29 mouse cellular contexts compared by ENCODE assay signal in the genomic region with DNA sequence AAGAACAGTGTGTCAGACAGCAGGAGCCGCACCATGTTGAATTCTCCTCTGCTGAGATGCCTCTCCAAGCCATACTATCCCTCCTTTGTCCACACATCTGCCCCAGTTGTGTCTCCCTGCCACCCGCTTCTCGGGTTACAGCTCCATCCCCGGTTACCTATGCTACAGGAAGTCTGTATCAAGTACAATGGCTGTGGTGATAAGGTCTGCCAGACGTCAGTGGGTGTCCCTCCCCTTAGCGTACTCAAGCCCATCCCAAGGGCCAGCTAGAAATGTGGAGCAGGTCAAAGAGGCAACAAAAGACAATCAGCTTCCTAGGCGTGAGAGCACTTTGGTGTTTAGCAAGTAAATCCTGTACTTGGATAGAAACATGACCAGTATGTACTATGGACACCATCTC. TPM values are rescaled to one million over a fixed set of nuclear protein-coding genes. Genes with fewer than 3 reads are reported as not detected.
DNase-seq lines count a peak whose midpoint lies in the region; ATAC-seq and TF ChIP-seq lines count a peak whose summit lies in the region.
"Had no signal": no experiment of that assay in that cellular context is flagged by ENCODE, and none has a peak within 500 bp of the region (broad histone marks: within the 10 kb centered on the region; RNA-seq: fewer than 3 reads in every experiment).

No protein-coding gene starts in this region.

- no peak for TF ChIP-seq CTCF in stomach, postnatal 0 days (IDR thresholded peaks at IDR 0.05; ENCODE audit: low read depth)

- no peaks in the 10 kb centered on the region for H3K36me3 ChIP-seq in midbrain, embryonic 11.5 days (ENCODE audit: control insufficient read depth, insufficient read depth, low read length)
- H3K36me3 ChIP-seq in midbrain, embryonic 16.5 days (ENCODE audit: control insufficient read depth, insufficient read depth, low read length) = no peaks in the 10 kb centered on the region
- no peaks in the 10 kb centered on the region for H3K36me3 ChIP-seq in stomach, postnatal 0 days (ENCODE audit: control insufficient read depth, insufficient read depth, low read length)
- no peaks in the 10 kb centered on the region for H3K36me3 ChIP-seq in forebrain, embryonic 14.5 days (ENCODE audit: control insufficient read depth, insufficient read depth, low read length)
- H3K36me3 ChIP-seq: embryonic facial prominence, embryonic 13.5 days; embryonic facial prominence, embryonic 15.5 days; forebrain, embryonic 10.5 days; forebrain, embryonic 12.5 days; G1E had no signal

- H3K4me2 ChIP-seq in midbrain, embryonic 11.5 days = no peak overlapping the region
- H3K4me2 ChIP-seq in midbrain, embryonic 16.5 days (ENCODE audit: low read length) = no peak overlapping the region
- H3K4me2 ChIP-seq in stomach, postnatal 0 days (replicated peaks; ENCODE audit: low read depth) = no peak overlapping the region
- no peak overlapping the region for H3K4me2 ChIP-seq in forebrain, embryonic 14.5 days (ENCODE audit: low read length)
- H3K4me2 ChIP-seq: embryonic facial prominence, embryonic 13.5 days; embryonic facial prominence, embryonic 15.5 days; forebrain, embryonic 12.5 days had no signal

- H3K4me1 ChIP-seq in midbrain, embryonic 11.5 days (ENCODE audit: control insufficient read depth, insufficient read depth, low read length) = no peaks in the 10 kb centered on the region
- H3K4me1 ChIP-seq in midbrain, embryonic 16.5 days (ENCODE audit: control insufficient read depth, insufficient read depth, low read length) = no peaks in the 10 kb centered on the region
- no peaks in the 10 kb centered on the region for H3K4me1 ChIP-seq in stomach, postnatal 0 days (replicated peaks; ENCODE audit: control insufficient read depth, insufficient read depth)
- H3K4me1 ChIP-seq in forebrain, embryonic 14.5 days (ENCODE audit: control insufficient read depth, insufficient read depth, low read length) = no peaks in the 10 kb centered on the region
- H3K4me1 ChIP-seq: embryonic facial prominence, embryonic 15.5 days; forebrain, embryonic 10.5 days; forebrain, embryonic 12.5 days had no signal

- H3K27ac ChIP-seq in midbrain, embryonic 11.5 days (ENCODE audit: low read depth, low read length) = no peak overlapping the region
- no peak overlapping the region for H3K27ac ChIP-seq in midbrain, embryonic 16.5 days (ENCODE audit: low read length)
- H3K27ac ChIP-seq in stomach, postnatal 0 days (replicated peaks) = no peak overlapping the region
- no peak overlapping the region for H3K27ac ChIP-seq in forebrain, embryonic 14.5 days (ENCODE audit: low read depth, low read length)
- H3K27ac ChIP-seq: embryonic facial prominence, embryonic 13.5 days; embryonic facial prominence, embryonic 15.5 days; forebrain, embryonic 10.5 days; forebrain, embryonic 12.5 days had no signal

- H3K4me3 ChIP-seq in midbrain, embryonic 11.5 days (ENCODE audit: low read depth, low read length) = no peak overlapping the region
- no peak overlapping the region for H3K4me3 ChIP-seq in midbrain, embryonic 16.5 days (ENCODE audit: low read depth, low read length)
- no peak overlapping the region for H3K4me3 ChIP-seq in stomach, postnatal 0 days (ENCODE audit: low read depth, low read length)
- no peak overlapping the region for H3K4me3 ChIP-seq in forebrain, embryonic 14.5 days (ENCODE audit: low read depth, low read length)
- H3K4me3 ChIP-seq: embryonic facial prominence, embryonic 13.5 days; embryonic facial prominence, embryonic 15.5 days; erythroblast, embryonic 14.5 days; forebrain, embryonic 10.5 days; forebrain, embryonic 12.5 days had no signal

- peaks cover 10% of the 10 kb centered on the region for H3K27me3 ChIP-seq in midbrain, embryonic 11.5 days (ENCODE audit: control insufficient read depth, insufficient read depth, low read length)
- H3K27me3 ChIP-seq in midbrain, embryonic 16.5 days (ENCODE audit: control insufficient read depth, insufficient read depth, low read depth, low read length) = peaks cover 5% of the 10 kb centered on the region
- no peaks in the 10 kb centered on the region for H3K27me3 ChIP-seq in stomach, postnatal 0 days (ENCODE audit: control insufficient read depth, insufficient read depth, low read length)
- H3K27me3 ChIP-seq in forebrain, embryonic 14.5 days (replicated peaks; ENCODE audit: control insufficient read depth, insufficient read depth, low read length) = peaks cover 7% of the 10 kb centered on the region; the same call in 1 of the 2 replicates
- H3K27me3 ChIP-seq: CH12.LX had no signal

- peak; percentile 23 for DNase-seq in midbrain, embryonic 11.5 days (ENCODE audit: low spot score, missing footprints)
- DNase-seq in ES-CJ7 (ENCODE audit: low read depth, low spot score) (peak; percentile 59), R1 (ENCODE audit: low read depth, low spot score) (peak; percentile 70)
- DNase-seq in stomach, postnatal 0 days (ENCODE audit: low spot score) = peak; percentile 22
- no peak for DNase-seq in forebrain, embryonic 14.5 days (ENCODE audit: low spot score)
- DNase-seq in urinary bladder, postnatal 36 days (ENCODE audit: low spot score in 2 of 2) = no peak
- no peak for DNase-seq in right cerebral cortex, adult 2 months (ENCODE audit: low spot score in 2 of 2)
- DNase-seq: adrenal gland, adult 8-10 months; adrenal gland, postnatal 14 days; adrenal gland, postnatal 36 days; B cell, adult 2 months; cerebellum, adult 11-12 months; cerebellum, adult 8-10 months; cerebellum, adult 9-11 months; cerebellum, postnatal 14 days; cerebellum, postnatal 36 days; embryo, embryonic 11 days had no signal

- 46% methylated on average over 7 of the region's 7 CpGs for WGBS in midbrain, embryonic 11.5 days
- WGBS in midbrain, embryonic 16.5 days = 52% methylated on average over 7 of the region's 7 CpGs
- WGBS in stomach, postnatal 0 days = 38% methylated on average over 7 of the region's 7 CpGs
- 53% methylated on average over 7 of the region's 7 CpGs for WGBS in forebrain, embryonic 14.5 days

- no peaks in the 10 kb centered on the region for H3K9me3 ChIP-seq in midbrain, embryonic 11.5 days (ENCODE audit: control insufficient read depth, low read length)
- no peaks in the 10 kb centered on the region for H3K9me3 ChIP-seq in midbrain, embryonic 16.5 days (replicated peaks; ENCODE audit: control insufficient read depth, low read length, poor library complexity, severe bottlenecking)
- no peaks in the 10 kb centered on the region for H3K9me3 ChIP-seq in stomach, postnatal 0 days (ENCODE audit: control insufficient read depth, low read length)
- no peaks in the 10 kb centered on the region for H3K9me3 ChIP-seq in forebrain, embryonic 14.5 days (replicated peaks; ENCODE audit: control insufficient read depth, low read length)
- H3K9me3 ChIP-seq: embryonic facial prominence, embryonic 13.5 days; embryonic facial prominence, embryonic 15.5 days; forebrain, embryonic 10.5 days; forebrain, embryonic 12.5 days; G1E had no signal

- TF ChIP-seq EP300 in stomach, postnatal 0 days (optimal IDR thresholded peaks at IDR 0.05) = no peak

- no peak for ATAC-seq in midbrain, embryonic 11.5 days (ENCODE audit: low FRiP score)
- ATAC-seq in midbrain, embryonic 16.5 days = no peak
- ATAC-seq in stomach, postnatal 0 days (ENCODE audit: low FRiP score, low TSS enrichment) = peak; percentile 63; the same call in 1 of the 2 replicates
- ATAC-seq in forebrain, embryonic 14.5 days = no peak
- ATAC-seq: activated CD4-positive, CD25-positive, alpha-beta regulatory T cell, adult 4 months; CD4-positive, CD25-positive, alpha-beta regulatory T cell, adult 4 months; forebrain, embryonic 16.5 days; Patski had no signal

- H3K9ac ChIP-seq in midbrain, embryonic 11.5 days (ENCODE audit: low read length) = no peak overlapping the region
- H3K9ac ChIP-seq in midbrain, embryonic 16.5 days (ENCODE audit: low read depth, low read length) = no peak overlapping the region
- H3K9ac ChIP-seq in stomach, postnatal 0 days (ENCODE audit: low read length) = no peak overlapping the region
- no peak overlapping the region for H3K9ac ChIP-seq in forebrain, embryonic 14.5 days (ENCODE audit: low read length)
- H3K9ac ChIP-seq: embryonic facial prominence, embryonic 13.5 days; embryonic facial prominence, embryonic 15.5 days; forebrain, embryonic 12.5 days had no signal

RNA-seq across cellular contexts. Expression of gene D330020A13Rik, which starts 5.6 kb away (rescaled TPM):
- not detected in 2 replicates for polyA plus RNA-seq in midbrain, embryonic 11.5 days (2014; fragmentation: Nextera tagmentation; extraction: Ambion mirVana)
- polyA plus RNA-seq in midbrain, embryonic 16.5 days (2015; fragmentation: Nextera tagmentation; extraction: Ambion mirVana) = not detected in 2 replicates
- 0.35 and 0.51 TPM in 2 replicates for polyA plus RNA-seq in stomach, postnatal 0 days (2015; fragmentation: Nextera tagmentation; extraction: Ambion mirVana)
- polyA plus RNA-seq in forebrain, embryonic 14.5 days (2014; fragmentation: Nextera tagmentation; extraction: Ambion mirVana) = not detected in 2 replicates
- polyA plus RNA-seq: activated CD4-positive, CD25-positive, alpha-beta regulatory T cell, adult 4 months; CD4-positive, CD25-positive, alpha-beta regulatory T cell, adult 4 months; erythroblast, embryonic 14.5 days; forebrain, embryonic 10.5 days; forebrain, embryonic 12.5 days; forebrain, embryonic 16.5 days; G1E had no signal

RNA-seq across cellular contexts. Expression of gene B4galnt3, which starts 5.8 kb away (rescaled TPM):
- polyA plus RNA-seq in midbrain, embryonic 11.5 days (2014; fragmentation: Nextera tagmentation; extraction: Ambion mirVana) = 0.07 and 0.14 TPM in 2 replicates
- polyA plus RNA-seq in midbrain, embryonic 16.5 days (2015; fragmentation: Nextera tagmentation; extraction: Ambion mirVana) = 0.11 TPM in 1 of 2 replicates, not detected in the other
- polyA plus RNA-seq in stomach, postnatal 0 days (2015; fragmentation: Nextera tagmentation; extraction: Ambion mirVana) = 0.74 and 0.85 TPM in 2 replicates
- polyA plus RNA-seq in forebrain, embryonic 14.5 days (2014; fragmentation: Nextera tagmentation; extraction: Ambion mirVana) = not detected in 2 replicates
- polyA plus RNA-seq: CD4-positive, CD25-positive, alpha-beta regulatory T cell, adult 4 months; G1E had no signal

Comparison
In these comparisons a context has a peak if more than half of its experiments do, and no peak if none do; other contexts are left out.
1. DNase-seq: peak in midbrain, embryonic 11.5 days (single experiment), ES-CJ7 (single experiment), R1 (single experiment) and stomach, postnatal 0 days (single experiment); none in forebrain, embryonic 14.5 days (single experiment), urinary bladder, postnatal 36 days (0 of 2) and right cerebral cortex, adult 2 months (0 of 2).